Mouse (Mus musculus) lung, adult 2 months (tissue): ENCODE results near the gene Abcc3.

Source experiments
- CTCF ChIP-seq: fragments of 200-500 bp; IDR thresholded peaks from 2 replicates; pipeline ENCODE4 v1.5.1; 2011; ENCODE audit warnings: mild to moderate bottlenecking, low read length, control low read depth; ENCODE audit not compliant: insufficient read depth
- POLR2A ChIP-seq: fragments of 200-500 bp; IDR thresholded peaks from 2 replicates; pipeline ENCODE4 v1.6.1; 2011; ENCODE audit warnings: low read depth, mild to moderate bottlenecking, control low read depth, low read length, borderline replicate concordance; ENCODE audit errors: extremely low read depth

GRCm38 (mm10) chr11:94365340-94365739 is 27.5 kb downstream of the Abcc3 start:
- TF ChIP-seq CTCF: no peak
- no peak for TF ChIP-seq POLR2A
